Mouse (Mus musculus) bone marrow, adult 2 months (tissue): ENCODE measurements around the gene Gm10057. TPM values are rescaled to one million over a fixed set of nuclear protein-coding genes. Genes with fewer than 3 reads are reported as not detected.
"Not testable (repeated sequence)": the region's sequence is repeated elsewhere in the genome, so short reads cannot be mapped to it uniquely, and the experiment has no call there.

ENCODE experiments used
- H3K27ac ChIP-seq: fragments of 200-500 bp; 2 replicates; pipeline ENCODE4 v1.5.1; 2012; ENCODE audit warnings: low read depth, mild to moderate bottlenecking, control low read depth, inconsistent platforms, low read length; ENCODE audit not compliant: control insufficient read depth, poor library complexity, insufficient read depth
- H3K4me1 ChIP-seq: fragments of 200-500 bp; 2 replicates; pipeline ENCODE4 v1.6.1; 2011; ENCODE audit warnings: low read length; ENCODE audit not compliant: control insufficient read depth, insufficient read depth
- H3K4me3 ChIP-seq: fragments of 200-500 bp; replicated peaks from 2 replicates; pipeline ENCODE3; 2011; ENCODE audit warnings: mild to moderate bottlenecking, low read depth, low read length, control low read depth; ENCODE audit not compliant: control insufficient read depth
- polyA plus RNA-seq: library from polyadenylated mRNA; stranded (reverse); fragments of >200 nt; gene quantifications from 2 replicates; pipeline ENCODE4 v1.2.4, GENCODE M21; 2011; ENCODE audit warnings: low replicate concordance; ENCODE audit not compliant: missing spikeins, insufficient read depth, insufficient read length

Gene Gm10057
- polyA plus RNA-seq = not detected in 2 replicates

GRCm38 (mm10) chrX:154054939-154055338 lies at the start of gene Gm10057:
Gm10057 (minus strand) TSS chrX:154055039.
- not testable (repeated sequence) for H3K27ac ChIP-seq, H3K4me1 ChIP-seq, H3K4me3 ChIP-seq

GRCm38 (mm10) chrX:154033727-154034126 lies 21.1 kb downstream of the Gm10057 start, which contains the start of gene 4921511M17Rik:
4921511M17Rik (minus strand) TSS chrX:154033827.
- not testable (repeated sequence) for H3K4me1 ChIP-seq, H3K4me3 ChIP-seq, H3K27ac ChIP-seq

- not testable (repeated sequence) for H3K4me3 ChIP-seq, H3K27ac ChIP-seq, H3K4me1 ChIP-seq
Measured at GRCm38 (mm10) chrX:154012540-154012939, 42.3 kb downstream of the Gm10057 start, which contains the start of gene Samt1. Samt1 (minus strand) TSS chrX:154012640.

Other genes with a start within 250 kb of the Gm10057 start
- not detected in 2 replicates for gene Spin2c, start 222.8 kb downstream of the Gm10057 start, polyA plus RNA-seq
- not detected in 2 replicates for gene Samt1, start 42.4 kb downstream of the Gm10057 start, polyA plus RNA-seq
- gene 4921511M17Rik, start 21.2 kb downstream of the Gm10057 start, polyA plus RNA-seq = not detected in 2 replicates
- not detected in 2 replicates for gene Gm15140, start 65.6 kb upstream of the Gm10057 start, polyA plus RNA-seq